Mouse (Mus musculus) spleen, adult 2 months (tissue): Measurements from ENCODE around the gene Ikzf2. TPM values are rescaled to one million over a fixed set of nuclear protein-coding genes. Genes with fewer than 3 reads are reported as not detected.

Source experiments
- DNase-seq, 2 experiments: peaks; one replicate each; pipeline versions ENCODE4 v3.0.0 to v3.0.0-alpha.2; 2012 to 2021; ENCODE audit warnings: low spot score in 2 of 2, low read depth in 1 of 2
- H3K27ac ChIP-seq: fragments of 200-500 bp; 2 replicates; pipeline ENCODE4 v1.5.1; 2012; ENCODE audit warnings: low read length, inconsistent platforms; ENCODE audit not compliant: insufficient read depth
- H3K27me3 ChIP-seq: fragments of 200-500 bp; 2 replicates; pipeline ENCODE4 v1.6.1; 2012; ENCODE audit warnings: mild to moderate bottlenecking, moderate library complexity, low read length, inconsistent platforms; ENCODE audit not compliant: control insufficient read depth, insufficient read depth
- H3K36me3 ChIP-seq: fragments of 200-500 bp; 2 replicates; pipeline ENCODE4 v1.6.1; 2012; ENCODE audit warnings: mild to moderate bottlenecking, low read length, inconsistent platforms; ENCODE audit not compliant: control insufficient read depth, insufficient read depth
- H3K4me1 ChIP-seq: fragments of 200-500 bp; 2 replicates; pipeline ENCODE4 v1.6.1; 2011; ENCODE audit warnings: inconsistent platforms; ENCODE audit not compliant: control insufficient read depth, insufficient read depth, insufficient read length
- H3K4me3 ChIP-seq: fragments of 200-500 bp; 2 replicates; pipeline ENCODE4 v1.5.1; 2011; ENCODE audit warnings: mild to moderate bottlenecking, inconsistent platforms; ENCODE audit not compliant: insufficient read depth, insufficient read length; ENCODE audit errors: extremely low read depth
- CTCF ChIP-seq: fragments of 200-500 bp; IDR thresholded peaks from 2 replicates; pipeline ENCODE4 v1.5.1; 2011; ENCODE audit warnings: mild to moderate bottlenecking, inconsistent platforms; ENCODE audit not compliant: insufficient read depth, insufficient read length, insufficient replicate concordance; ENCODE audit errors: extremely low read depth
- POLR2A ChIP-seq: fragments of 200-500 bp; IDR thresholded peaks from 2 replicates; pipeline ENCODE4 v1.6.1; 2011; ENCODE audit warnings: low read depth, low read length, inconsistent platforms
- WGBS: fragments of 180-500 bp; shearing (Covaris S2); methylation state at CpG from one replicate; pipeline ENCODE4 v1.1.7; 2018; 5-methylcytosine and 5-hydroxymethylcytosine counted together
- polyA plus RNA-seq: library from polyadenylated mRNA; depleted of rRNA; stranded (reverse); fragments of >200 nt; gene quantifications from 2 replicates; pipeline ENCODE4 v1.2.3, GENCODE M21; 2012

Ikzf2 gene
- polyA plus RNA-seq, 1 experiment: 1.3 TPM

DNA sequence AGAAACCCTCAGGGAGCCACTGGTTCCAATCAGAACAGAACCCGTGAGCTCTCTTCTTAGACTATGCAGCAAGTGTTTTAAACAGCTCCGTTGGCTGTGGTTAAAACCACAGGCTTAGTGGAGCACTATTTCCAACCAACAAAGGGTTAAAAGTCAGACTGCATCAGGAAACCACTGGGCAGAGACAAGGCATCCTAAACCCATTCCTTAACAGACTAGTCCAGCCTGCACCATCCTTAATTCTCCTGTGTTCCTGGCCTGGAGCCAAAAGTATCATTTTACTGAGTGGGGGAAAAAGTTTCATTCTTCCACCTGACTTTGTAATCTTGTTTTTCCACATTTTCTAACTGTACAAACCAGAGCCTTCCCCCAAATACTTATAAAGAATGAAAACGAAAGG is 49.1 kb downstream of the Ikzf2 start:
- Histone ChIP-seq H3K4me1 (no peaks in the 10 kb centered on the region), H3K27ac (no peak overlapping the region), H3K36me3 (no peaks in the 10 kb centered on the region), H3K4me3 (no peak overlapping the region), H3K27me3 (no peaks in the 10 kb centered on the region)
- TF ChIP-seq POLR2A (no peak), CTCF (no peak)
- WGBS: 13% methylated on average over 3 of the region's 3 CpGs
- DNase-seq: no peak

DNA sequence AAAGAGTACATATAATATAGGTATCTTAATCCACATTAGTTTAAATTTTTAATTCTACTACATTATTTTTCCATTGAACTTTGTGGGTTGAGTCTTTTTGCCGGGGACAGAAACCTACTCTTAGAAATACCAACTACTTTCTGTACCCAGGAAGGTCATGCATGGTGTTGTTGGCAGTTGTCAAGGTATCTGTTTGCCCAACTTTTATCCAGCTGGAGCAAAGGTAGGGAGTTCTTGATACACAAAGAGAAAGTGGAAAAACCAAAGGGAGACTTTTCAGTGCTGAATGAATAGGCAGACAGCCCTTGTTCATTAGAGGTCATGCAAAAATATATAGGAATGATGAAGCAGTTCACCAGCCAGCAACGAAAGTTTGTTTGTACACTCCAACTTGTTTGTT is 52.8 kb downstream of the Ikzf2 start:
- no peak for DNase-seq
- Histone ChIP-seq H3K27me3 (no peaks in the 10 kb centered on the region), H3K4me3 (no peak overlapping the region), H3K4me1 (no peaks in the 10 kb centered on the region), H3K27ac (no peak overlapping the region), H3K36me3 (no peaks in the 10 kb centered on the region)
- WGBS: 87% methylated on average over 2 of the region's 2 CpGs
- TF ChIP-seq POLR2A (no peak), CTCF (no peak)

DNA sequence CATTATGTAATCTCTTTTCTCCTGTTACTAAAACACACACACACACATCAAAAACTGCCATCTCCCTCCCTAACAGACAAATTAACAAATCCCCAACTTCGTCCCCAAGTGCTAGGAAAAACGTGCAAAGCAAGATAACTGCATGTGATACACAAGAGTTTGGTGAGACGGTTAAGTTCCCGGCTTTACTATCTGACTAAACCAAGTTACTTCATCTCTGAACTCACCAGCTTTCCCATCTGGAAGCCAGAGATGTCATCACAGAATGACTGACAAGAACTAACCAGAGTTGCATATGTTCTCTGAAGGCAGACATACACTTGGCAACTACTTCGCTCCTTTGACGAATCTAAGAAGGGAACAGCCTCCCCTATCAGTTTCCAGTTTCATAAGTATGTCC is 56.5 kb downstream of the Ikzf2 start:
- H3K4me3 ChIP-seq: no peak overlapping the region
- H3K4me1 ChIP-seq: no peaks in the 10 kb centered on the region
- DNase-seq: no peak
- no peak for TF ChIP-seq CTCF
- no peak for TF ChIP-seq POLR2A
- WGBS: 77% methylated on average over 6 of the region's 6 CpGs
- H3K36me3 ChIP-seq: no peaks in the 10 kb centered on the region
- H3K27me3 ChIP-seq: no peaks in the 10 kb centered on the region
- H3K27ac ChIP-seq: no peak overlapping the region

- H3K4me3 ChIP-seq: no peak overlapping the region
- 87% methylated on average over 8 of the region's 8 CpGs for WGBS
- H3K36me3 ChIP-seq: no peaks in the 10 kb centered on the region
- no peak for DNase-seq
- TF ChIP-seq POLR2A: no peak
- no peak for TF ChIP-seq CTCF
- H3K27me3 ChIP-seq: no peaks in the 10 kb centered on the region
- H3K27ac ChIP-seq: no peak overlapping the region
- no peaks in the 10 kb centered on the region for H3K4me1 ChIP-seq
These were observed 57.5 kb downstream of the Ikzf2 start for GRCm38 (mm10) chr1:69629513-69629912.

DNA sequence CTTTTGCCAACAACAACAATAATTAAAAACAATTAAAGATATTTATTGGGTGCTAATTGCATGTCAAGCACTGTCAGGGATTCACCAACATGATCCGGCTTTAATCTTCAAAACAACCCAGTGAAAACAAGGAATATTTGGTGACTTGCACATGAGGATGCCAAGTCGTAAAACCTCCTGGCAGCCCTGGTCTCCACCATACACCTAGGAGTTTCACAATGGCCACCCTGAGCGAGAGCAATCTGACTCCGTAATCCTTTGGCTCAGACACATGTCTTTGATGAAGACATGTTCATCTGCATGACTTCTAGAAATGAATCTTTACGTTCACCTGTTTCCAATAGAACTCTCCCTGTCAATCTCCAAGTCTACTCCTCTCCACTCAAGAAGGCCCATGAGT is 75.0 kb downstream of the Ikzf2 start:
- no peak for DNase-seq
- Histone ChIP-seq H3K36me3 (no peaks in the 10 kb centered on the region), H3K4me3 (no peak overlapping the region), H3K27me3 (no peaks in the 10 kb centered on the region), H3K4me1 (no peaks in the 10 kb centered on the region), H3K27ac (no peak overlapping the region)
- WGBS: 89% methylated on average over 5 of the region's 5 CpGs
- TF ChIP-seq POLR2A: no peak
- no peak for TF ChIP-seq CTCF

- TF ChIP-seq POLR2A (no peak), CTCF (no peak)
- 87% methylated on average over 4 of the region's 4 CpGs for WGBS
- H3K27ac ChIP-seq: no peak overlapping the region
- H3K4me3 ChIP-seq: no peak overlapping the region
- no peaks in the 10 kb centered on the region for H3K36me3 ChIP-seq
- no peak for DNase-seq
- H3K27me3 ChIP-seq: no peaks in the 10 kb centered on the region
- no peaks in the 10 kb centered on the region for H3K4me1 ChIP-seq
These were observed 75.8 kb downstream of the Ikzf2 start for GRCm38 (mm10) chr1:69611204-69611725.

DNA sequence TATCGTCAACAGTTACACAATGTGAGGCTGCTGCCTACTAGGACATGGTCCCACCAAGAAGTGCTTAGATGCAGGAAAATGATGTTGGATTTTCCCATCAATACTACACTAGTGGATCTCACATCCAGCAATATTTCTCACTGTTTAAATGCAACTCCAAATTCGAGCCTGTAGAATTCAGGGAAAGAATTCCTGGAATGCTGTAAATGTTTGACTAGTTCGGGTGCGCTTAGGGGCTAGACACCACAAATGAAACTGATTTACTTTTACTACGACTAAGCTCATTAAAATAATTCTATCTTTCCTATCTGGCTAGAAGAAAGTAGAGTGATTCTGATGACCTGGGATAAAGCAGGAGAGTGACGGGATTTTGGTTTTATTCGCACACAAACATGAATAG is 76.3 kb downstream of the Ikzf2 start:
- H3K27ac ChIP-seq: no peak overlapping the region
- TF ChIP-seq POLR2A (no peak), CTCF (no peak)
- H3K4me1 ChIP-seq: no peaks in the 10 kb centered on the region
- no peak for DNase-seq
- 86% methylated on average over 7 of the region's 7 CpGs for WGBS
- no peak overlapping the region for H3K4me3 ChIP-seq
- no peaks in the 10 kb centered on the region for H3K36me3 ChIP-seq
- H3K27me3 ChIP-seq: no peaks in the 10 kb centered on the region
